Mouse (Mus musculus) lung, embryonic 14.5 days (tissue): ENCODE measurements around the gene Prss28. TPM values are rescaled to one million over a fixed set of nuclear protein-coding genes. Genes with fewer than 3 reads are reported as not detected.

Source experiments
- ATAC-seq: fragments of 200-750 bp; cut with Nextera tagmentation; 2 replicates; pipeline ENCODE4 v1.8.0; 2017; ENCODE audit warnings: mild to moderate bottlenecking, moderate TSS enrichment, moderate library complexity; ENCODE audit not compliant: insufficient read depth
- DNase-seq: peaks from one replicate; pipeline ENCODE4 v3.0.0-alpha.2; 2015
- H3K27ac ChIP-seq: fragments of 300-500 bp; sonication (generic); 2 replicates; pipeline ENCODE4 v1.5.1; 2014; ENCODE audit warnings: low read depth, mild to moderate bottlenecking, moderate library complexity
- H3K27me3 ChIP-seq: fragments of 300-500 bp; sonication (generic); 2 replicates; pipeline ENCODE4 v1.6.1; 2014; ENCODE audit warnings: low read length, control low read depth; ENCODE audit not compliant: insufficient read depth
- H3K36me3 ChIP-seq: fragments of 300-500 bp; sonication (generic); 2 replicates; pipeline ENCODE4 v1.6.1; 2014; ENCODE audit warnings: control low read depth; ENCODE audit not compliant: insufficient read depth
- H3K4me1 ChIP-seq: fragments of 300-500 bp; sonication (generic); 2 replicates; pipeline ENCODE4 v1.6.1; 2014; ENCODE audit warnings: antibody characterized with exemption, control low read depth; ENCODE audit not compliant: insufficient read depth
- H3K4me2 ChIP-seq: fragments of 300-500 bp; sonication (generic); 2 replicates; pipeline ENCODE4 v1.6.1; 2014; ENCODE audit warnings: mild to moderate bottlenecking
- H3K4me3 ChIP-seq: fragments of 300-500 bp; sonication (generic); 2 replicates; pipeline ENCODE4 v1.5.1; 2014; ENCODE audit warnings: low read depth, low read length
- H3K9ac ChIP-seq: fragments of 300-500 bp; sonication (generic); 2 replicates; pipeline ENCODE4 v1.6.1; 2014
- H3K9me3 ChIP-seq: fragments of 300-500 bp; sonication (generic); 2 replicates; pipeline ENCODE4 v1.6.1; 2016; ENCODE audit warnings: low read depth, low read length, control low read depth
- CTCF ChIP-seq: IDR thresholded peaks from 2 replicates; pipeline ENCODE4 v1.5.1; 2016; ENCODE audit warnings: antibody characterized with exemption, low read depth
- WGBS: fragments of 180-500 bp; shearing (Covaris S2); extraction: QIAGEN DNeasy Blood & Tissue Kit; methylation state at CpG from one replicate; pipeline ENCODE4 v1.1.7; 2014; 5-methylcytosine and 5-hydroxymethylcytosine counted together
- polyA plus RNA-seq: library from polyadenylated mRNA; unstranded; fragments of >200 nt; fragmentation: Nextera tagmentation; extraction: Ambion mirVana; gene quantifications from 2 replicates; pipeline ENCODE4 v1.2.1, GENCODE M21; 2014

The Prss28 gene
- polyA plus RNA-seq, 1 experiment from 2014 or later, result not detected

DNA sequence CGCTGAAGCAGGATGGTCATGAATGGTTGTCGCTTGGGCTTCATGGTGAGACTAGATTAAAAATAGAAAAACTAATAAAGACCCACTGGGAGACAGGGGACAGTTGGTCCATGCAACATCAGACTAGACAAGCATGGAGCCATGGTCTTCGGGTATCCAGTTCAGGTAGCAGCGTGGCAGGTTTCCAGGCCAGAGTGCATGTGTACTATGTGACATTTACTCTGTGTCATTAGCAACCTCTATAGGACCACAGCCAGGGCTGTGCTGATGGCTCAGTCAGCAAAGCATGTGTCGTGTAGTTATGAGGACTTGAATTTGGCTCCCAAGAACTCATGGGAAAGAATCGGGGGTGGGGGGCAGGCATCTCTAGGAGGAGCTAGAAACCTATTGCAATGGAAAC is 31.6 kb downstream of the Prss28 start:
- Histone ChIP-seq H3K27me3 (no peaks in the 10 kb centered on the region), H3K9ac (no peak overlapping the region), H3K9me3 (no peaks in the 10 kb centered on the region), H3K36me3 (no peaks in the 10 kb centered on the region), H3K4me1 (no peaks in the 10 kb centered on the region), H3K27ac (no peak overlapping the region), H3K4me3 (no peak overlapping the region), H3K4me2 (no peak overlapping the region)
- WGBS, result 82% methylated on average over 6 of the region's 6 CpGs
- DNase-seq (no peak), ATAC-seq (no peak)
- TF ChIP-seq CTCF, result no peak

- 22% methylated on average over 3 of the region's 3 CpGs for WGBS
- ATAC-seq, result no peak
Measured at GRCm38 (mm10) chr17:25341490-25341889, 33.0 kb downstream of the Prss28 start.

DNA sequence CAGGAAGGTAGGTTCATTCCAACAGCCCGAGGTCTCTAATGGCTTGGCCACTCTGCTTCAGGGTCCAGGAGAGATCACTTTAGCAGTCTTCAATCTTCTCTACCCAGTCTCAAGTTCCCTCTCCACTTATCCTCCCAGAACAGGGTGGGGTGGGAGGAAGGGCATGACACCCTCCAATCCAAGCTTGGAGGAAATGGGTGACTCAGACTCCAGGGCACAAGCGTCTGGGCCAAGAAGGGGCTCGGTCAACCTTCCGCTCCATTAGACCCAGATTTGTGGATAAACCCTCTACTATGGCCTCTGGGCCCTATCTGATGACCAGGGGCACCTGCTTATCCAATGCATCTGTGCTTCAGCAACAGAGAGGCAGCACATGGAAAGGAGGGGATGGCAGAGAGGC is 37.0 kb downstream of the Prss28 start, which contains the start of gene Tpsab1:
Tpsab1 (minus strand) TSS at position 101 of the 400 bp plus-strand sequence.
- WGBS, result 93% methylated on average over 4 of the region's 4 CpGs
- no peaks in the 10 kb centered on the region for H3K27me3 ChIP-seq
- DNase-seq (no peak), ATAC-seq (no peak)
- H3K36me3 ChIP-seq, result no peaks in the 10 kb centered on the region
- no peak within 1 kb of the TSS for H3K4me2 ChIP-seq
- no peak for TF ChIP-seq CTCF
- no peak within 1 kb of the TSS for H3K9ac ChIP-seq
- H3K27ac ChIP-seq, result no peak within 1 kb of the TSS
- no peaks in the 10 kb centered on the region for H3K9me3 ChIP-seq
- H3K4me1 ChIP-seq, result no peaks in the 10 kb centered on the region
- no peak within 1 kb of the TSS for H3K4me3 ChIP-seq

More at GRCm38 (mm10) chr17:25341490-25341889, 33.0 kb downstream of the Prss28 start:
- Histone ChIP-seq H3K27me3 (no peaks in the 10 kb centered on the region), H3K36me3 (no peaks in the 10 kb centered on the region), H3K4me2 (no peak overlapping the region), H3K27ac (no peak overlapping the region), H3K4me3 (no peak overlapping the region), H3K4me1 (no peaks in the 10 kb centered on the region), H3K9ac (no peak overlapping the region), H3K9me3 (no peaks in the 10 kb centered on the region)
- DNase-seq, result no peak
- TF ChIP-seq CTCF, result no peak

GRCm38 (mm10) chr17:25361291-25361690 is 52.8 kb downstream of the Prss28 start:
- Histone ChIP-seq H3K27ac (no peak overlapping the region), H3K4me2 (no peak overlapping the region), H3K9me3 (no peaks in the 10 kb centered on the region), H3K36me3 (no peaks in the 10 kb centered on the region), H3K27me3 (no peaks in the 10 kb centered on the region), H3K9ac (no peak overlapping the region), H3K4me1 (no peaks in the 10 kb centered on the region), H3K4me3 (no peak overlapping the region)
- WGBS, result 63% methylated on average over 2 of the region's 2 CpGs
- ATAC-seq (no peak), DNase-seq (no peak)
- TF ChIP-seq CTCF, result no peak

Other genes starting within 250 kb of the Prss28 start
- gene Tmem204, start 225.1 kb upstream of the Prss28 start, polyA plus RNA-seq, result 65.2 and 67.1 TPM in 2 replicates
- 41.8 and 46.5 TPM in 2 replicates for gene Telo2, start 192.7 kb upstream of the Prss28 start, polyA plus RNA-seq
- not detected in 2 replicates for gene Ptx4, start 187.9 kb upstream of the Prss28 start, polyA plus RNA-seq
- 22.3 and 23.1 TPM in 2 replicates for gene Clcn7, start 175.3 kb upstream of the Prss28 start, polyA plus RNA-seq
- 0.24 and 0.28 TPM in 2 replicates for gene Ccdc154, start 146.2 kb upstream of the Prss28 start, polyA plus RNA-seq
- 3.6 and 3.7 TPM in 2 replicates for gene Gm38655, start 133.2 kb upstream of the Prss28 start, polyA plus RNA-seq
- gene BC003965, start 124.1 kb upstream of the Prss28 start, polyA plus RNA-seq, result 28.5 and 29.2 TPM in 2 replicates
- gene Unkl, start 120.2 kb upstream of the Prss28 start, polyA plus RNA-seq, result 5.8 TPM in 2 replicates
- gene Gnptg, start 68.5 kb upstream of the Prss28 start, polyA plus RNA-seq, result 36.2 and 38.3 TPM in 2 replicates
- 46.4 and 46.8 TPM in 2 replicates for gene Tsr3, start 68.5 kb upstream of the Prss28 start, polyA plus RNA-seq
- 0.46 and 0.93 TPM in 2 replicates for gene Baiap3, start 52.3 kb upstream of the Prss28 start, polyA plus RNA-seq
- gene Ube2i, start 34.0 kb upstream of the Prss28 start, polyA plus RNA-seq, result 756 and 759 TPM in 2 replicates
- gene Prss34, start 10.3 kb upstream of the Prss28 start, polyA plus RNA-seq, result 0.45 and 0.72 TPM in 2 replicates
- gene Prss29, start 10.0 kb downstream of the Prss28 start, polyA plus RNA-seq, result not detected in 2 replicates
- not detected in 2 replicates for gene Tpsab1, start 36.9 kb downstream of the Prss28 start, polyA plus RNA-seq
- 1.3 and 2.4 TPM in 2 replicates for gene Tpsb2, start 57.7 kb downstream of the Prss28 start, polyA plus RNA-seq
- gene Tpsg1, start 60.6 kb downstream of the Prss28 start, polyA plus RNA-seq, result 0.25 and 0.31 TPM in 2 replicates
- 3.6 and 4.4 TPM in 2 replicates for gene Cacna1h, start 125.1 kb downstream of the Prss28 start, polyA plus RNA-seq
- 0.18 and 0.20 TPM in 2 replicates for gene Tekt4, start 146.0 kb downstream of the Prss28 start, polyA plus RNA-seq
- 0.15 TPM in 1 of 2 replicates, not detected in the other for gene Sstr5, start 188.6 kb downstream of the Prss28 start, polyA plus RNA-seq